Mouse (Mus musculus) adrenal gland, adult 10 weeks (tissue): Measurements from ENCODE around the gene Olfr1014. TPM values are rescaled to one million over a fixed set of nuclear protein-coding genes. Genes with fewer than 3 reads are reported as not detected.

ENCODE experiments used
- polyA plus RNA-seq: library from polyadenylated mRNA; stranded (reverse); fragments of 350-450 nt; fragmentation: Illumina TruSeq; extraction: RNeasy Lipid Tissue Mini Kit (QIAGEN cat#74804); gene quantifications from one replicate; pipeline ENCODE4 v1.2.3, GENCODE M21; 2014; ENCODE audit warnings: low read depth, low replicate concordance

The Olfr1014 gene
- polyA plus RNA-seq, result not detected

GRCm38 (mm10) chr2:85772413-85772812 is at the start of gene Olfr1014:
Gene Olfr1014 (plus strand): TSS chr2:85772713.

GRCm38 (mm10) chr2:85762666-85763065 is 9.8 kb upstream of the Olfr1014 start, which contains the start of gene Olfr1012:
Gene Olfr1012 (minus strand): TSS chr2:85762766.

DNA sequence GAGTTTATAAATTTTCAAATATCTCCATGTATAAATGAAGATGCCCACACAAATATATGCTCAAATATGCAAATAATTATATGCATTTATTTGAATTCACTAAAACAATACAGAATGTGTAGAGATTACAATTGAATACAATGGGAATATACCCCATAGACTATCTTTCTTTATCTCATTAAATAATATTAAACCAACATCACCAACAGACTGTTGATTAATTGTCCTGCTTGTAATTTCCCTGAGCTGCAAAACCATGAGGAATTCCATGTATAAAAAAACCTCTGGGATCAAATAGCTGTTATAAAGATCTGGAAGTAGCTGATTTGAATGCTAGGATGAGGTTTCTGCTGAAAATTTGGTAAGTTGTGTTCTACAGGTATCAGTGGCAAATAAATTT is 5.7 kb upstream of the Olfr1014 start, which contains the start of gene Olfr1013:
Gene Olfr1013 (plus strand): TSS at position 301 of the 400 bp plus-strand sequence.

GRCm38 (mm10) chr2:85781717-85782116 is 9.2 kb downstream of the Olfr1014 start, which contains the start of gene Olfr1015:
Gene Olfr1015 (plus strand): TSS chr2:85782017.

GRCm38 (mm10) chr2:85802444-85802843 is 29.9 kb downstream of the Olfr1014 start, which contains the start of gene Olfr1016:
Gene Olfr1016 (minus strand): TSS chr2:85802544.

GRCm38 (mm10) chr2:85818179-85818578 is 45.7 kb downstream of the Olfr1014 start, which contains the start of gene Olfr1018:
Gene Olfr1018 (plus strand): TSS chr2:85818479.

Other genes starting within 250 kb of the Olfr1014 start
- not detected for gene Olfr996, start 193.5 kb upstream of the Olfr1014 start, polyA plus RNA-seq
- gene Olfr998, start 183.8 kb upstream of the Olfr1014 start, polyA plus RNA-seq, result not detected
- gene Olfr1000, start 160.8 kb upstream of the Olfr1014 start, polyA plus RNA-seq, result not detected
- gene Olfr1002, start 122.0 kb upstream of the Olfr1014 start, polyA plus RNA-seq, result not detected
- gene Olfr154, start 108.3 kb upstream of the Olfr1014 start, polyA plus RNA-seq, result not detected
- gene Olfr1006, start 93.9 kb upstream of the Olfr1014 start, polyA plus RNA-seq, result not detected
- gene Olfr1008, start 83.3 kb upstream of the Olfr1014 start, polyA plus RNA-seq, result not detected
- not detected for gene Olfr1009, start 57.3 kb upstream of the Olfr1014 start, polyA plus RNA-seq
- gene Olfr1012, start 9.9 kb upstream of the Olfr1014 start, polyA plus RNA-seq, result not detected
- gene Olfr1013, start 5.6 kb upstream of the Olfr1014 start, polyA plus RNA-seq, result 0.47 TPM
- not detected for gene Olfr1015, start 9.3 kb downstream of the Olfr1014 start, polyA plus RNA-seq
- gene Olfr1016, start 29.8 kb downstream of the Olfr1014 start, polyA plus RNA-seq, result not detected
- not detected for gene Olfr1018, start 45.8 kb downstream of the Olfr1014 start, polyA plus RNA-seq
- not detected for gene Olfr1019, start 72.8 kb downstream of the Olfr1014 start, polyA plus RNA-seq
- not detected for gene Olfr1020, start 74.3 kb downstream of the Olfr1014 start, polyA plus RNA-seq
- not detected for gene Olfr1022, start 95.9 kb downstream of the Olfr1014 start, polyA plus RNA-seq
- gene Olfr1023, start 112.9 kb downstream of the Olfr1014 start, polyA plus RNA-seq, result not detected
- gene Olfr1024, start 132.3 kb downstream of the Olfr1014 start, polyA plus RNA-seq, result not detected
- gene Olfr1025-ps1, start 142.5 kb downstream of the Olfr1014 start, polyA plus RNA-seq, result not detected
- gene Olfr1026, start 148.8 kb downstream of the Olfr1014 start, polyA plus RNA-seq, result not detected
- not detected for gene Olfr1028, start 177.7 kb downstream of the Olfr1014 start, polyA plus RNA-seq
- 0.17 TPM for gene Olfr1029, start 201.2 kb downstream of the Olfr1014 start, polyA plus RNA-seq
- gene Olfr1030, start 206.6 kb downstream of the Olfr1014 start, polyA plus RNA-seq, result not detected
- not detected for gene Olfr1031, start 217.6 kb downstream of the Olfr1014 start, polyA plus RNA-seq
- gene Olfr1032, start 232.8 kb downstream of the Olfr1014 start, polyA plus RNA-seq, result not detected
- gene Olfr1033, start 247.9 kb downstream of the Olfr1014 start, polyA plus RNA-seq, result 12.2 TPM